Mouse (Mus musculus): ENCODE measurements around the gene Exoc6.

GRCm38 (mm10) chr19:37537717-37538116 lies 12.5 kb upstream of the Exoc6 start:
- TF ChIP-seq EP300 (IDR thresholded peaks at IDR 0.05; ENCODE audit: low read depth in 1 of 2, low read length in 2 of 2) (peak in 1 of 2 experiments; percentile 10; a peak in 1 of 4 replicates), CTCF (IDR thresholded peaks at IDR 0.05 in 2 of 3, conservative IDR thresholded peaks at IDR 0.05 in 1 of 3; ENCODE audit: control insufficient read depth in 1 of 3, insufficient read depth in 1 of 3, low read depth in 2 of 3, low read length in 3 of 3, poor library complexity in 1 of 3, severe bottlenecking in 1 of 3) (no peak), MAFK (IDR thresholded peaks at IDR 0.05; ENCODE audit: borderline replicate concordance, low read depth, low read length) (no peak), GATA1 (IDR thresholded peaks at IDR 0.05; ENCODE audit: low read depth, low read length) (peak; percentile 48; the same call in 1 of the 2 replicates), UBTF (IDR thresholded peaks at IDR 0.05; ENCODE audit: borderline replicate concordance, insufficient read depth, low read depth, low read length) (no peak), NELFE (IDR thresholded peaks at IDR 0.05; ENCODE audit: low read depth, low read length) (no peak), POLR2A (IDR thresholded peaks at IDR 0.05; ENCODE audit: control insufficient read depth in 1 of 2, insufficient read depth in 1 of 2, low read depth in 1 of 2, low read length in 2 of 2, poor library complexity in 1 of 2) (no peak), TBP (IDR thresholded peaks at IDR 0.05; ENCODE audit: low read depth, low read length) (no peak), ZNF384 (IDR thresholded peaks at IDR 0.05; ENCODE audit: low read depth, low read length) (no peak)
